Mouse (Mus musculus) thymus, adult 2 months (tissue): ENCODE data around the gene Ttc23.

Experiments used
- CTCF ChIP-seq: fragments of 200-500 bp; IDR thresholded peaks from 2 replicates; pipeline ENCODE4 v1.5.1; 2012; ENCODE audit warnings: mild to moderate bottlenecking, control low read depth, low read length, moderate library complexity, borderline replicate concordance; ENCODE audit not compliant: control insufficient read depth, poor library complexity, insufficient read depth; ENCODE audit errors: extremely low read depth
- POLR2A ChIP-seq: fragments of 200-500 bp; IDR thresholded peaks from 2 replicates; pipeline ENCODE4 v1.6.1; 2012; ENCODE audit warnings: mild to moderate bottlenecking, low read length, control low read depth, moderate library complexity; ENCODE audit not compliant: control insufficient read depth, poor library complexity, insufficient read depth; ENCODE audit errors: extremely low read depth

- TF ChIP-seq CTCF (no peak), POLR2A (no peak)
Observed at GRCm38 (mm10) chr7:67644291-67644690, 2.9 kb upstream of the Ttc23 start.
